Mouse (Mus musculus): ENCODE measurements around the gene Asnsd1. TPM values are rescaled to one million over a fixed set of nuclear protein-coding genes. Genes with fewer than 3 reads are reported as not detected.
"Not testable (repeated sequence)": the region's sequence is repeated elsewhere in the genome, so short reads cannot be mapped to it uniquely, and the experiment has no call there.

Gene Asnsd1
- 10 to 100 TPM; 27.7 TPM for total RNA-seq (2021)
- long read RNA-seq, experiment 1, transcript Asnsd1-201 (6 exons, 2,442 nt) = major isoform, 24 of 27 reads
- long read RNA-seq, experiment 1, partial matches to known transcripts = 0 of 27 reads
- long read RNA-seq, experiment 1, other reads (novel, unspliced or antisense) = 1 of 27 reads
- long read RNA-seq, experiment 2, transcript Asnsd1-201 (6 exons, 2,442 nt) = major isoform, 35 of 41 reads
- long read RNA-seq, experiment 2, partial matches to known transcripts = 1 of 41 reads
- long read RNA-seq, experiment 2, other reads (novel, unspliced or antisense) = 3 of 41 reads

- peak; percentile 97 to 98 for DNase-seq (ENCODE audit: low spot score in 2 of 2)
These were observed at the start of gene Asnsd1, which contains the start of the genes Asdurf and Gm28551 for GRCm38 (mm10) chr1:53352327-53353261. Gene Asnsd1 (minus strand): TSS chr1:53352752. Gene Asdurf (minus strand): TSS chr1:53352619. Gene Gm28551 (minus strand): TSS chr1:53352667.

GRCm38 (mm10) chr1:53393936-53394760 is 41.6 kb upstream of the Asnsd1 start:
- DNase-seq (ENCODE audit: low spot score in 2 of 2) = peak; percentile 4 to 7

GRCm38 (mm10) chr1:53388762-53389161 is 36.2 kb upstream of the Asnsd1 start:
- DNase-seq (ENCODE audit: low spot score in 2 of 2) = no peak

GRCm38 (mm10) chr1:53384085-53384688 is 31.6 kb upstream of the Asnsd1 start:
- DNase-seq (ENCODE audit: low spot score in 2 of 2) = no peak

GRCm38 (mm10) chr1:53377731-53378130 is 25.2 kb upstream of the Asnsd1 start:
- DNase-seq (ENCODE audit: low spot score in 2 of 2) = no peak

- not testable (repeated sequence) for DNase-seq (ENCODE audit: low spot score in 2 of 2)
These were observed 23.4 kb upstream of the Asnsd1 start for GRCm38 (mm10) chr1:53375965-53376364.

GRCm38 (mm10) chr1:53358988-53359387 is 6.4 kb upstream of the Asnsd1 start:
- no peak for DNase-seq (ENCODE audit: low spot score in 2 of 2)

GRCm38 (mm10) chr1:53341071-53341470 is 11.5 kb downstream of the Asnsd1 start:
- DNase-seq (ENCODE audit: low spot score in 2 of 2) = no peak

GRCm38 (mm10) chr1:53337403-53337802 is 15.1 kb downstream of the Asnsd1 start:
- not testable (repeated sequence) for DNase-seq (ENCODE audit: low spot score in 2 of 2)

- DNase-seq (ENCODE audit: low spot score in 2 of 2) = no peak
These were observed 17.1 kb downstream of the Asnsd1 start for GRCm38 (mm10) chr1:53335465-53335864.

- DNase-seq (ENCODE audit: low spot score in 2 of 2) = not testable (repeated sequence)
These were observed 19.0 kb downstream of the Asnsd1 start for GRCm38 (mm10) chr1:53333527-53333926.

- DNase-seq (ENCODE audit: low spot score in 2 of 2) = no peak
These were observed 27.6 kb downstream of the Asnsd1 start for GRCm38 (mm10) chr1:53324827-53325494.

- DNase-seq (ENCODE audit: low spot score in 2 of 2) = no peak
These were observed 28.3 kb downstream of the Asnsd1 start for GRCm38 (mm10) chr1:53324277-53324676.

GRCm38 (mm10) chr1:53323254-53323653 is 29.3 kb downstream of the Asnsd1 start:
- DNase-seq (ENCODE audit: low spot score in 2 of 2) = no peak

GRCm38 (mm10) chr1:53321662-53322344 is 30.7 kb downstream of the Asnsd1 start:
- no peak for DNase-seq (ENCODE audit: low spot score in 2 of 2)

- DNase-seq (ENCODE audit: low spot score in 2 of 2) = peak; percentile 86
These were observed 39.3 kb downstream of the Asnsd1 start, which contains the start of gene Osgepl1 for GRCm38 (mm10) chr1:53312989-53313967. Gene Osgepl1 (plus strand): TSS chr1:53313624.

GRCm38 (mm10) chr1:53300506-53300905 is 52.0 kb downstream of the Asnsd1 start:
- DNase-seq (ENCODE audit: low spot score in 2 of 2) = no peak
